Mouse (Mus musculus): ENCODE results near the gene Rph3al.

Rph3al gene

GRCm38 (mm10) chr11:75801771-75802550 lies 136.3 kb downstream of the Rph3al start:
- no peak for DNase-seq

GRCm38 (mm10) chr11:75801369-75801768 lies 136.9 kb downstream of the Rph3al start:
- no peak for DNase-seq

GRCm38 (mm10) chr11:75796536-75797246 lies 141.5 kb downstream of the Rph3al start:
- DNase-seq: no peak

GRCm38 (mm10) chr11:75796029-75796445 lies 142.2 kb downstream of the Rph3al start, which contains the start of gene Doc2b:
Gene Doc2b (minus strand): TSS chr11:75796049.
- peak; percentile 85 for DNase-seq

- DNase-seq: no peak
These were observed 142.9 kb downstream of the Rph3al start for GRCm38 (mm10) chr11:75795321-75795636.

GRCm38 (mm10) chr11:75794602-75795320 lies 143.5 kb downstream of the Rph3al start:
- no peak for DNase-seq

- no peak for DNase-seq
These were observed 144.9 kb downstream of the Rph3al start for GRCm38 (mm10) chr11:75793351-75793750.

GRCm38 (mm10) chr11:75792535-75792934 lies 145.7 kb downstream of the Rph3al start:
- no peak for DNase-seq

- no peak for DNase-seq
These were observed 152.3 kb downstream of the Rph3al start for GRCm38 (mm10) chr11:75785897-75786296.

- DNase-seq: no peak
These were observed 154.4 kb downstream of the Rph3al start for GRCm38 (mm10) chr11:75783799-75784198.

- DNase-seq: peak; percentile 66
These were observed 156.3 kb downstream of the Rph3al start for GRCm38 (mm10) chr11:75781919-75782318.
